Mouse (Mus musculus) lung, adult 2 months (tissue): ENCODE data around the gene Gm39115. TPM values are rescaled to one million over a fixed set of nuclear protein-coding genes. Genes with fewer than 3 reads are reported as not detected.

Source experiments
- DNase-seq: peaks from one replicate; pipeline ENCODE4 v3.0.0; 2022
- H3K4me1 ChIP-seq: fragments of 200-500 bp; 2 replicates; pipeline ENCODE4 v1.6.1; 2011; ENCODE audit warnings: low read length; ENCODE audit not compliant: control insufficient read depth, insufficient read depth
- H3K4me3 ChIP-seq: fragments of 200-500 bp; replicated peaks from 2 replicates; pipeline ENCODE3; 2011; ENCODE audit warnings: low read depth, mild to moderate bottlenecking, control low read depth, low read length; ENCODE audit errors: extremely low read depth
- CTCF ChIP-seq: fragments of 200-500 bp; IDR thresholded peaks from 2 replicates; pipeline ENCODE4 v1.5.1; 2011; ENCODE audit warnings: mild to moderate bottlenecking, low read length, control low read depth; ENCODE audit not compliant: insufficient read depth
- POLR2A ChIP-seq: fragments of 200-500 bp; IDR thresholded peaks from 2 replicates; pipeline ENCODE4 v1.6.1; 2011; ENCODE audit warnings: low read depth, mild to moderate bottlenecking, control low read depth, low read length, borderline replicate concordance; ENCODE audit errors: extremely low read depth
- WGBS: fragments of 180-500 bp; shearing (Covaris S2); methylation state at CpG from one replicate; pipeline ENCODE4 v1.1.7; 2018; 5-methylcytosine and 5-hydroxymethylcytosine counted together
- polyA plus RNA-seq: library from polyadenylated mRNA; depleted of rRNA; stranded (reverse); fragments of >200 nt; gene quantifications from 2 replicates; pipeline ENCODE4 v1.2.3, GENCODE M21; 2012; rRNA removed

Gm39115 gene
- polyA plus RNA-seq, 1 experiment, result not detected

DNA sequence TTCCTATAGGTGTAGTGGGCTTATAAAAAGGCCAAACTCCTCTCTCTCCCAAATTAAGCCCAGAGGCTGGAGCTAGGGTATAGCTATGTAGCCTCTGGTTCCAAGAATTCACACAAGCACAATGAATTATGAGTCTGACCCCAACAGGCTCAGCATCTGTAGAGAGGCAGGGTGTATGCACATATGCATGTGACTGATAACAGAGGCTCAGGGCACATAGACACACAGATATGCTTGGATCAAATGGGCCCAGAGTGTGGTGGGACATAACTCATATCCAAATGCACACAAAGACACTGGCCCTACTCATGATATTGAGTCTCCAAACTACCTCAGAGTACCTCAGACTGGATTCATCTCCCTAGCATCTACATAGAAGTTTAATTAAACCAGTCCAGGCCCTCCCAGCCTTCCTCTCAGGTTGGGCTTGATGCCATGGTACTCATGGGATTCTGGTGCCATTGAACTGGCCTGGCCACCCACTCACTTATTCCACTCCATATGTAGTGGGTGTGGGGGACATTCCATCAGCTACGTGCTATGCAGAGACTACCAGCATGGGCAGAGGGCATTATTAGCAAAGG, 48.7 kb downstream of the Gm39115 start:
- no peak for DNase-seq
- Histone ChIP-seq H3K4me3 (no peak overlapping the region), H3K4me1 (peaks cover 13% of the 10 kb centered on the region)
- WGBS, result 80% methylated on average over 1 of the region's 1 CpGs
- TF ChIP-seq POLR2A (no peak), CTCF (no peak)

DNA sequence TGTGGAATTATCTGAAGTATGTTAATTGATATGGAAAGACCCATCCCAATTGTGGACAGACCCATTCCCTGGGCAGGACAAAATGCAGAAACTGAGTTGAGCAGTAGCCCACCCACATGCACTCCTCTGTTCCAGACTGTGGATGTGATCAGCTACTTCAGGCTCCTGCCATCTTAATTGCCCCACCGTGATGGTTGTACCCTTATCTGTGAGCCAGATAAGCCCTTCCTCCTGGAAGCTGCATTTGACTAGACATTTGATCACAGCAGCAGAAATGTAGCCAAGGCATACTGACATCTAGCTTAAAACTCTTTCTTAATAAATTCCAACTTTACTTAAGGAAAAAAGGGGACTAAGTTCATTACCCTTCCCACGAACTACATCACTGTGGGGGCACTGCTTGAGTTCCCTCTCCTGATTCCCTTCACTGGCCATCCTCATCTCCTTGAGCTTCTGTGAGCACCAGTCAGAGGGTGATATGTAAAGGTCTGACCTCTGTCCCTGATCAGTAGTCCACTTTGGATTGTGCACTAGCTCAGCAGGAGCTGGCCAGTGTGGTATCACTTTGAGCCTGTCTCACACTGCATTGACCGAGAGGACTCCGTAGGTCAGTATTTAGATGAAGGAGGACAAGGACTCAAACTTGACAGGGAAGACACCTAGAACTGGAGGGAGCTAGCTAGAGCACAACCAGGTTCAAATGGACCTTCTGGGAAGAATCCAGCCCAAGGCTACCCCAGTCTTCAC, 49.5 kb downstream of the Gm39115 start:
- Histone ChIP-seq H3K4me1 (peaks cover 13% of the 10 kb centered on the region), H3K4me3 (no peak overlapping the region)
- 86% methylated on average over 4 of the region's 4 CpGs for WGBS
- TF ChIP-seq POLR2A, result no peak
- TF ChIP-seq CTCF, result no peak
- no peak for DNase-seq

Other genes with a start within 250 kb of the Gm39115 start
- 82.2 and 99.6 TPM in 2 replicates for gene Tollip, start 217.5 kb downstream of the Gm39115 start, polyA plus RNA-seq
- gene Brsk2, start 186.3 kb downstream of the Gm39115 start, polyA plus RNA-seq, result 0.31 and 0.41 TPM in 2 replicates
- 40.6 and 54.0 TPM in 2 replicates for gene Mob2, start 75.0 kb downstream of the Gm39115 start, polyA plus RNA-seq
- gene Dusp8, start 40.2 kb downstream of the Gm39115 start, polyA plus RNA-seq, result 30.1 and 33.3 TPM in 2 replicates
- gene Gm45618, start 15.3 kb downstream of the Gm39115 start, polyA plus RNA-seq, result not detected in 2 replicates
- gene Gm45337, start 8.6 kb upstream of the Gm39115 start, polyA plus RNA-seq, result not detected in 2 replicates
- not detected in 2 replicates for gene Gm29735, start 21.1 kb upstream of the Gm39115 start, polyA plus RNA-seq
- gene Gm4553, start 29.7 kb upstream of the Gm39115 start, polyA plus RNA-seq, result not detected in 2 replicates
- not detected in 2 replicates for gene Krtap5-2, start 40.0 kb upstream of the Gm39115 start, polyA plus RNA-seq
- gene Gm10153, start 54.4 kb upstream of the Gm39115 start, polyA plus RNA-seq, result not detected in 2 replicates
- not detected in 2 replicates for gene Krtap5-3, start 65.3 kb upstream of the Gm39115 start, polyA plus RNA-seq
- gene Gm7579, start 75.8 kb upstream of the Gm39115 start, polyA plus RNA-seq, result not detected in 2 replicates
- 0.28 and 0.30 TPM in 2 replicates for gene Krtap5-5, start 93.9 kb upstream of the Gm39115 start, polyA plus RNA-seq
- not detected in 2 replicates for gene Gm40460, start 105.0 kb upstream of the Gm39115 start, polyA plus RNA-seq
- not detected in 2 replicates for gene Gm2431, start 122.3 kb upstream of the Gm39115 start, polyA plus RNA-seq
- not detected in 2 replicates for gene Gm4559, start 138.3 kb upstream of the Gm39115 start, polyA plus RNA-seq
- not detected in 2 replicates for gene Krtap5-1, start 161.1 kb upstream of the Gm39115 start, polyA plus RNA-seq
- gene Krtap5-4, start 167.5 kb upstream of the Gm39115 start, polyA plus RNA-seq, result not detected in 2 replicates
- 48.5 and 49.1 TPM in 2 replicates for gene Ifitm10, start 237.7 kb upstream of the Gm39115 start, polyA plus RNA-seq
- gene Gm49369, start 246.6 kb upstream of the Gm39115 start, polyA plus RNA-seq, result 0.24 TPM in 1 of 2 replicates, not detected in the other